Mouse (Mus musculus) urinary bladder, adult 18-20 months (tissue): Measurements from ENCODE around the gene Igfbp2.

Source experiments
- DNase-seq, 2 experiments: peaks; one replicate each; pipeline ENCODE4 v3.0.0; 2022; ENCODE audit warnings: low spot score in 2 of 2, mixed read lengths in 2 of 2

Igfbp2 gene

DNA sequence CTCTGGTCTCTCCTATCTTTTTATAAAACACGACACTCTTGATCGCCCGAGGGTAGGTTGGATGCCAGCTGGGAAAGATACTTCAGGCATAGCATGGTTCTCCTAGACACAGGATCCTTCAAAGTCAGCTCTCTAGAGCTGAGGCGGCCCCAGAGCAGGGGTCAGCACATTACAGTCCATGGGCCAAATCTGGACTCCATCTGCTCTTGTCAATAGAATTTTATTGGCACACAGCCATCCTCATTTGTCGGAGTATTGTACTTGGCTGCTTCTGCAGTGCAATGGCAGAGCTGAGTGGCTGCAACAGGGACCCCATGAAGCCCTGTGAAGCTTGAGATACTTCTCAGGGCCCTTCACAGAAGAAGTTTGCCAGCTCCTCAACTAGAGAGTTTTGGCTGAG is 9.1 kb upstream of the Igfbp2 start:
- DNase-seq = no peak

DNA sequence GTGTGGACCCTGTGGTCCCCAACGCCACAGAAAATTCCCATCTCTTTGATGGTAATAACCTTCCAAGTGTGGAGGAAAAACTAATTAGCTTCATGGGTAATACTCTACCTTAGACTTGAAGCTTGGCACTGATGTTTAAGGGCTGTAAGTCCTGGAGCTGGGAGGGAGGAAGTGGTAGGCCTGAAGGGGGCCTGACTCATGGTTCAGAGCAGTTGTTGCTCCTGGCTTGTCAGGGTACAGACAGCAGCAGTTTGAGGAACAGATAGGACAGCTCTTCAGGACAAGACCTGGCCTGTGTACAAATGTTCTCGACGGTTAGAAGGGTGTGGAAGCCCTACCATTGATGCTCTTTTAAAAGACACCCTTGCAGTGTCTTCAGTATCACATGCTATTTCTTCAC is 8.7 kb upstream of the Igfbp2 start:
- DNase-seq = no peak

DNA sequence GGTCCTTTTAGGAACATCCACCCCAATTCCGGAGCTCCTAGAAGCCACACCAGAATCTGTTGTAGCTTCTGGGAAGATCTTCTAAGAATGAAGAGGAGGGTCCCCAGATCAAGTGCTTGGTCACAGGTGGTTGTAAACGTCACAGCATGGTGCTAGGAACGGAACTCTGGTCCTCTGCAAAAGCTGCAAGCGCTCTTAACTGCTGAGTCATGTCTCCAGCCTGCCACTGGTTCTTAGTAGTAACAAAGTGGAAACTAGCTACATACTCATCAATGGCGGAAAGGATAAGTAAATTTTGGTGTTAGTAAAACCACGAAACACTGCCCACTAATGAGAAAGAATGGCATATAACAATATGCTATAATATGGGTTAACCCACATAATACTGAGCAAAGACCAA is 4.3 kb upstream of the Igfbp2 start:
- no peak for DNase-seq

DNA sequence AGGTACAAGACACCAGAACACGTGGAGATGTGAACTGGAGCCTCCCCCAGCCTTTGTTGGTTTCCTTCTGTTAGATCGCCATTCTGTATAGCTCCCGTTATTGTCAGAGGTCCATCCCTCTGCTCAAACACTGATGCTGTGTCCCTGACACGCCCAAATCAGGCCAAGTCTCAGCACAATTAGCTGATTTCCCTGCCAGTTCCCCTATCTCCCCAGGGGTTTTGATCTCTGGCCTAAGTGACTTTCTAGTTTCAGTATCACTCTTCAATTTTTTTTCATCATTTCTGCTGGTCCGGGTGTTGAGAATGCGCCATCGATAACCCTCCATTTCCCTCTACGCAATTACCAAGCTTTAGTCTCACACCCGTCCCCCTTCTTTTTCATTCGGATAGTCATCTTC is 1.4 kb upstream of the Igfbp2 start:
- no peak for DNase-seq

DNA sequence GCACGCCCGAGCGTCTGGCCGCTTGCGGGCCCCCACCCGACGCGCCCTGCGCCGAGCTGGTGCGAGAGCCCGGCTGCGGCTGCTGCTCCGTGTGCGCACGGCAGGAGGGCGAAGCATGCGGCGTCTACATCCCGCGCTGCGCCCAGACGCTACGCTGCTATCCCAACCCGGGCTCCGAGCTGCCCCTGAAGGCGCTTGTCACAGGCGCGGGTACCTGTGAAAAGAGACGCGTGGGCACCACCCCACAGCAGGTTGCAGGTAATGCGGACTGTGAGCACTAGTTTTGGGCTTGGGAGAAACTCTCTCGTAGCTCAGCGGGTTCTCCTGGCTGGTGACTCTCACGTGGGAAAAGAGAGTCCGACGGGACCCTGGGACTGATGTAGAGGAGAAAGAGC is 401 bp downstream of the Igfbp2 start:
- peak in 1 of 2 experiments; percentile 42 for DNase-seq

DNA sequence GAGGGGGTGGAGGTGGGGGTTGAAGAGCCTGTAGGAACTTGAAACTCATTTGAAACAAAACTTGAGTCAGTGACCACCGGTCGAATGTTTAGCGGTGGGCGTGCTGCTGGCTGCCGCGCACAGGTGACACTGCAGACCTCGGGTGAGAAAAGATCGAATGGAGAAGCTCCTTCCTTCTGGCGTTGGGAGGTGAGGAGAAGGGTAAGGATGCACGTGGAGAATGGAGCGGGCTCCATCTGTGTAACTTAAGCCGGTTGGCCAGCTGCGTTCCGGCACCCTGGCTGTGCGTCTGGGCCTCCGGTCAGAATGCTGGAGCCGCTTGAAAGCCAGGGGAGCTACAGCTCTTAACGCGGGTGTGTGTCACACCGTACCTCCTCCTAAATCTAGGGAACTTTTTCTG is 983 bp downstream of the Igfbp2 start:
- no peak for DNase-seq

DNA sequence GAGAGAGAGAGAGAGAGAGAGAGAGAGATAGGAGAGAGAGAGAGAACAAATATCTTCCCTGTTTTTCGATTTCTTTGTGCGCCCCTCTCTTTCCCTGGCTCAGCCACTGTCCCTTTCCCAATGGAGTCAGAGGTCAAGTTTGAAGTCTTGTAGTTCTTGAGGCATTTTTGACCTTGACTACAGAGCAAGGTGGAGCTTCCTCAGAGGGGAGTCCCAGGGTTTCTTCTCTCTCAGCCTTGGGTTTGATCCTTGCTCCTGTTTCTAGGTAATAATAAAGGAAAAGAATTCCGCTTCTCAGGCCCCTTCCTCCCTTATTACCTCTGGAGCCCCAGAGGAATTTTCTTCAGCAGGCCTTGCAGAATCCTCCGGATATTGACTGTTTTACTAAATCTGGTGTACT is 1.6 kb downstream of the Igfbp2 start:
- no peak for DNase-seq

DNA sequence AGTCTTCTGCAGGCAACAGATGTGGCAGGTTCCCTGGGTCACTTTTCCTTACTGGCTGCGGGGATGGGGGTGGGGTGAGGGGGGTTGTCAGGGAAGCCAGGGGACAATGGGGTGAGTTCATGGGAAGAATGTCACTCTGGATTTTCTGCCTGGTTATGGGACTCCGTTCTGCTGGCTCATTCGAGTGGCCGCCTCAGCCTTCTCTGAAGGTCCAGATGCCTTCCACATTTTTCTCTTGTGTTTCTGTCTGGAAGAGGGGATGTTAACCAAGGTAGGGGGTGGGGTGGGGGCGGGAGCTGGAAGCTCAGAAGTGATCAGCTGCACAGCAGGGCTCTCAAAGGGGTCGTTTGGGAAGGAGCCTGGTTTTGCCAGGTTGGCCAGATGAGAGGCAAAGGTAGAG is 2.1 kb downstream of the Igfbp2 start:
- no peak for DNase-seq

DNA sequence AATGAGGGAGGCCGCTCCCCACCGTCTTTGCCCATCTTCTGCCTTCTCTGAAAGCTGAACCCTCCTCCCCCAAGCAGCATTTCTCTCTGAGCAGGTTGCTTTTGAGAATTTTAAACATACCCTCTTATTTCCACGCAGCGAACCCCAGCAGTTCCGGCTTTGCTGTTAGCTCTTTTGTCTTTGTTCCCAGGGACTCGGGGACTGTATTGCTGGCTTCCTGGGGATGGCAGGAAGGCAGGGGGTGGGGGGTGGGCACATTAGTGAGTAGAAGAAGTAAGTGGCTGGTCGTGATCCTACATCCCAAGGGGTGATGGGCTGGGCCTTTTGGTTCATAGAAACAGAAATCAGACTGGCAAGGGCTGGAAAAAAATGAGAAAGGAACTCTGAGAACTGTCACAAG is 2.6 kb downstream of the Igfbp2 start:
- DNase-seq = no peak

DNA sequence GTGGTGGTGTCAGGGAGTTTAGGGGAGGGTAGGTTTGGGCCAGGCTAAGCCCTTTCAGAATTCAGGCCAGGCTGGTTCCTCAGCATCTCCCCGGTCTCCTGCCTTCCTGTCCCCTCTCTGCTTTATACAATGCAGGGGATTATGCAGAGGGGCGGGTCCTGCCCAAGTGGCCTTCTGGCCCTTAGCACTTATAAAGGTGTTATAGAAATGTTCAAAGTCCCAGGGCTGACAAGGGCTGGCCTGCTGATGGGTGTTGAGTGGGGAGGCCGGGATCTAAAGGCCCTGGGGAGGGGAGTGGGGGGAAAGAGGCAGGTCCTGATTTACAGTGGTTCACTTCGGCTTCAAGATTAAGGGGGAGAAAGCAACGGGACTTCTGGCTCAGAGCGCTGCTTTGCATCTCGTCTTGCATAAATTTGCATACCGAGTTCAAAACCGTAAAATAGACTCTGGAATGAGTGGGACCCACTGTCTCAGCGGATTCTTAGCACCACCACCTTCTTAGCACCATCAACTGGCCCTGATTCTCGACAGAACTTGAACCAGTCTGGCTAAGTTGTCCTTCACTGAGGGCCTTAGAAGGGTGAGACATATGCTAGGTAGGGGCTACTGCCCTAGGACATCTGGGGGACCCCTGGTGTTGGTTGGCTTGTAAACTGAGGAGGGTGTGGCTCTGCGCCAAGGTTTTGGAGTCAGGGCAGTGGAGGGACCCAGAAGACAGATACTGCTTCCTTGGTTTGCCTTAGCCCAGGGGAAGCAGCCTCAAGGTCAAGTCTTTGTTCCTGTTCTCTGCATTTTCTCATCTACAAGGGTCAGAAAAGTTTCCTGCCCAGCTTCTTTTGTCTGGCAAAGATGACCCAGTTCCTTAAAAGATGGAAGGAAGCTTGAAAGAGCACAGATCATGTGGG is 3.4 kb downstream of the Igfbp2 start:
- DNase-seq = no peak

DNA sequence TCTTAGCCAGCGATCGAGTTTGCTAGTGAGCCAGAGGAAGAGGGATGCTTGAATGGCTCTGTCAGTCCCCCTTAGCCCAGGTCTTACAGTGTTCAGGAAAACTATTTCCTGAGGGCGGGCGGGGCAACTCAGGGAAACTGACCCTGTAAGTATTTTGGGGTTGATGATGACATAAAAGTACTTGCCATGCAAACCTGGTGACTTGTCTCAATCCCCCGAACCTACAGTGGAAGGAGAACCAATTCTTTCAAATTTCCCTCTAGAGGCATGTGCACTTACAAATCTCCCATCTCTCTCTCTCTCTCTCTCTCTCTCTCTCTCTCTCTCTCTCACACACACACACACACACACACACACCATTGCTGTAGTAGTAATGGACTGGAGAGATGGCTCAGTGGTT is 4.5 kb downstream of the Igfbp2 start:
- no peak for DNase-seq

DNA sequence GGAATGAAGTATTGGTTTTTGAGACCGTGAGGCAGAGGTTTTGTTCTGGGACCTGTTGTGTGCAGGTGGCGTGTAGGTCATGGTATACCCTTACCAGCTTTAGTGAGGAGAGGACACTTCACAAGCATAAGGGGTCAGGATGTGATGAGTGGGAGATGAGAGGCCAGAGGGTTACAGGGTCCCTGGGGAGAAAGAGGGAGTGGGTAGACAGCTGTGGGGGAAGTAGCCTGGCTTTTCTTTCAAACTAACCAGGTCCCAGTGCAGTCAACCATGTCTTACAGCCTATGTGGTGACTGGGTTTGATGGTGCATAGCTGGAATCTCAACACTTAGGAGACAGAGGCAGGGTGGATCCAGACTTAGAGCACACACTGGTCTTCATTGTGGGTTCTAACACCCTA is 6.2 kb downstream of the Igfbp2 start:
- DNase-seq = no peak

DNA sequence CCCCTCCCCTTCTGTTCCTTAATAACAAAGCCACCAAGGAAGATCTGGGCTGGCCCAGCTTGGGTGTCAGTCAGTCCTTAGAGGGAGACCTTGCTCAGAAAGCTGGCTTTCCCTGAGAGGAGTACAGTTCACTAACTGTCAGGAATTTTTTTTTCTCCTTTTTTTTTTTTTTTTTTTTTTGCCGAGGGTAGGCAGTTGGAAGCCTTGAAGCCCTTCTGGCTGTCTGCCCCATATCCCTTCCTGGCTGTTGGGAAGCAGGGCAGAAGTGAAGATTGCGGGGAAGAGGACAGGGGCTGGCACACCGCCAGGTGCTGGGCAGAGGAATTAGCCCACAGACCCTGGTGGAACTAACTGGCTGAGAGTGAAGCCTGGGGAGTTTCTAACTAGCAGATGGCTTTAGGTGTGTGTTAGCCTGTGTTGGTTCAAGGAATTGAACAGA is 8.4 kb downstream of the Igfbp2 start:
- DNase-seq = no peak

DNA sequence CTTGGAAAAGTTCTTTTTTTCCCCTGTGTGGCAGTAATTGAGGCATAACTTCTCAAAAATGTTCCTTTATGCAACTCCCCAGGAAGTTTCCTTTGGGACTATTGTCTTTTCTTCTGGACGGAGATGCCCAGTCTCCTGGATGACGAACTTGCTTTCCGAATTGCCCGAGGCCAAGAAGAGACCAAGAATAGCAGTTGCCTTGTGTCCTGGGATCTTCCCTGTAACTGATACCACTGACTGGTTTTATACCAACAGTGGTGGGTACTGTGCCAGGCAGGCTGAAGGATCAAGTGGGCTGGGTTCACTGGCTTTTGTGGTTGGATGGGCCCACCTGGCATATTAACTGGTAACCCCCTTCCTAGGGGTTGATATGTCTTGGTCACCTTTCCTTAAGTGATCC is 9.3 kb downstream of the Igfbp2 start:
- DNase-seq = no peak

DNA sequence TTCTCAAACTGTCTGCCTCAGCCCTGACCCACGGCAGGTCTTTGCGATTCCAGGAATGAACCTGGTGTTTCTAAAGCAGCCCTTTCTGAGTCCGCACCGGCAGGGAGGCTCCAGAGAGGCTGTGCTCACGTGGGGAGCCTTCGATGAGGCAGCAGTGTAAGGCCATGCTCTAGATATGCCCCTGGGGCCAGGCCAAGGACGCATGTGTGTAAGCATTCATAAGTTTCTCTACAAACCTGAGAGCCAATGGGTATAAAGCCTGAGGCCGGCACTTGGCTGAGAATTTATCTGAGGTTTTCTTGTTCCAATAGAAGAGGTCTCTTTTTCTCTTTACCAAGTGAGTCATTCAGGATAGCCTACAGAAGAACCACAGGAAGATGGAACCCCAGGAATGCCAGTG is 15.1 kb downstream of the Igfbp2 start:
- no peak for DNase-seq

DNA sequence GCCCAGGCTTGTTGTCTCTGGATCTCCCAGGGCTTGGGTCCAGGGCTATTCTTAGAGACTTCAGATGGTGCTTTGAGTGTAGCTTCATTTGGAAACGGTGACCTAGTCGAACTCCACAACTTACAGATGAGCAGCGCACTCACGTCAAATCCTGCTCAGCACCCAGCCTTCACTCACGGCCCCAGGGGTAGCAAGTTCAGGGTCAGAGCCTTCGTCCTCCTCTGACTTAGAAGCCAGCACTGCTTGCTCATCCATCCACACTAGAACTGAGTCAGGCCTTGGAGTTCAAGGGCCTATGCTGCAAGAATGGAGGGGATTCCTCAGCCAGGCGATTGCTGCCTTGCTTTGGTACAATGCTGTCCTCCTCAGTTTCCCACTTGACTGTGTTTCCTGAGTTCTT is 15.5 kb downstream of the Igfbp2 start:
- DNase-seq = no peak

DNA sequence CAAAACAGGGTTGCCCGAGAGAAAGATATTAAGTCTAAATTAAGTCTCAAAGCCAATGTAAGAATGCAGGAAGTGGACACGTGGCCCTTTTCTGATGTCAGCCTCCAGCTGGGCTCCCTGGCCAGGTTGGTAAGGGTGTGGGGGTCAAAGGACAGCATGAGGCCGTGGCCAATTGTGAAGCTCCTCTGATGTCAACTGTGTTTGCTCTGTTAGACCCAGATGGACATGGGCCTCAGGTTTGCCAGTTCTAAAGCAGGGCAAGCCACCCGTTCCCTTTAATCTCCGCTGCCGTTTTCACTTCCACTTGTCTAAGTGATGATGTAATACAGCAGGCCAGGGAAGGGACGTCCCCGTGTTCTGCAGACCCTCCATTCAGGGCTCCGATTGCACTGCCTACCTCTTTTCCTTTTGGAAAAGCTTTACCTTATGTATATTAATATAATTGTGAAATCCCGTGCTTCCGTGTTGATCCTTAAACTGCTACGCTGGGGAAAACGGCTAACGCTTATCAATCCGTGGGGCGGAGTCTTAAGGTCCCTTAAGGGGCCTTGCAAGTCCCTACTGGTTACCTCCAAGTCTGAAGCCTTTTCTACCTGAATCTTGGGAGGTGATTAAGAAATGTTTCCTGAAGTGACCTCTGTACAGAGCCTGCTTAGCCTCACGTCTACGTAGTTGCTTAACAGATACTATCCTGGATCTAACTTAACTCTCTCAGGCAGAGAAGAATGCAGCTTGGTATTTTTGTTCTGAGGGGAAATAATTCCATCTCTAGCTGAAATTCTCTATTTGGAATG is 18.6 kb downstream of the Igfbp2 start:
- DNase-seq = no peak

DNA sequence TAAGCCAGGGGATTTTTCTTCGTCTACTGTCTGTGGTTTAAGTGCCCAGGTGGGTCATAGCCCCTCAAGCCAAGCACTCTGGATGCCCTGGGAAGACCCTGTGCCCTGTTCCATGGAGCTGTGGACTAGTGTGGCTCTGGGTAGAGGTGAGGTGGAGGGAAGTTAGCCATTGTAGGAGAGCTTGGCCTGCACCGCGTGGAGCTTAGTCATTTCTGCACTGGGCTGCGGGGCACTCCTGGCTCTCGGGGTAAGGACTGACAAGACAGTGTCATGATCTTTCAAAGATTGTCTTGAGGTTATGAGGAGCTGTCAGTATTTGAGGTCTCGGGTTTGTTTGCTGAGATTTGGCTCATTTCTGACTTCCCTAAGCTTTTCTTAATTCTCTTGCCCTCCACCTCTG is 20.4 kb downstream of the Igfbp2 start:
- DNase-seq = no peak

DNA sequence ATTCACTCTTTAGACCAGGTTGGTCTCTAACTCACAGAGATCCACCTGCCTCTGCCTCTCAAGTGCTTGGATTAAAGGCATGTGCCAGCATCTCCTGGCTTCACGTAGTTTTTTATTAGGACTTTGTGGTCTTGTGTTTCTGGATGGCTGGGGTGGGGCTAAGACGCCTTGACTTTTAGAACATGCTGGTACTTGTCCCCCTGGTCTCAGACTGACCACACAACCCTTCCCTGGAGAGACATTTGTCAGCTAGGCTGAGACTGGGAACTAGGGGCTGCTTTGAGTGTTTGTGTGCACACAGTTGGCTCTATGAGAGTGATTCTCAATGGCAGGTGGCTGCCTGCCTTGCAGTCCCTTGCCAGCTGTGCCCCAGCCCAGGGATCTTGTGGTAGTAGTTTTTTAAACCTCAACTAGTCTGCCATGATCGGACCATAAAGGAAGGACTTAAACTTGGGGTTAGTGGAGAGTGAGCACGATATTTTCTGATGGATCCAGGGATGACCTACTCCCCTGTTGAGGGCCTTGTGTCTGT is 23.6 kb downstream of the Igfbp2 start:
- no peak for DNase-seq

DNA sequence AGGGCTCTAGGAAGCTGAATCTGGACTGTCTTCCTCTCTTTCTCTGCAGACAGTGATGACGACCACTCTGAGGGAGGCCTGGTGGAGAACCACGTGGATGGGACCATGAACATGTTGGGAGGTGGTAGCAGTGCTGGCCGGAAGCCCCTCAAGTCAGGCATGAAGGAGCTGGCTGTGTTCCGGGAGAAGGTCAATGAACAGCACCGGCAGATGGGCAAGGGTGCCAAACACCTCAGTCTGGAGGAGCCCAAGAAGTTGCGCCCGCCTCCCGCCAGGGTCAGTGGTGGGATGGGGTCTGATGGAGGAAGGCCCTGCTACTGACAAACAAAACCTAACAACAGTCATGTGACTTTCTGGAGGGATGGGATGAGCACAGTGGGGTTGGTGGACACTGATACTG is 24.7 kb downstream of the Igfbp2 start:
- DNase-seq = no peak

DNA sequence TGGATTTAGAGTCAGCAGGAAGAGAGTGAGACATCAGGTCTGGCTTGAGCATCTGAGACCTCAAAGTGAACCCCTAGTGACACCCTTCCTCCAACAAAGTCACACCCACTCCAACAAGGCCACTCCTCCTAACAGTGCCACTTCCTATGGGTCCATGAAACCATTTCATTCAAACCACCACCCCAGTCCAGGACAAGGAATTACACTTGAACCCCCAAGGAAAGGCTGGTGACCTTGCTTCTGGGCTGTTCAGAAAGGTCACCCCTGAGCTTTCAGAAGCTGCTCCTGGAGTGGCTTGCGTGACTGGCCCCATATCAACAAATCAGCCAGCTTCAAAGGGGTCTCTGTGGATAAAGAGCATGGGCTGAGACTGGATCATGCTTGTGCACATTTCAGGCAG is 29.5 kb downstream of the Igfbp2 start:
- DNase-seq = no peak

DNA sequence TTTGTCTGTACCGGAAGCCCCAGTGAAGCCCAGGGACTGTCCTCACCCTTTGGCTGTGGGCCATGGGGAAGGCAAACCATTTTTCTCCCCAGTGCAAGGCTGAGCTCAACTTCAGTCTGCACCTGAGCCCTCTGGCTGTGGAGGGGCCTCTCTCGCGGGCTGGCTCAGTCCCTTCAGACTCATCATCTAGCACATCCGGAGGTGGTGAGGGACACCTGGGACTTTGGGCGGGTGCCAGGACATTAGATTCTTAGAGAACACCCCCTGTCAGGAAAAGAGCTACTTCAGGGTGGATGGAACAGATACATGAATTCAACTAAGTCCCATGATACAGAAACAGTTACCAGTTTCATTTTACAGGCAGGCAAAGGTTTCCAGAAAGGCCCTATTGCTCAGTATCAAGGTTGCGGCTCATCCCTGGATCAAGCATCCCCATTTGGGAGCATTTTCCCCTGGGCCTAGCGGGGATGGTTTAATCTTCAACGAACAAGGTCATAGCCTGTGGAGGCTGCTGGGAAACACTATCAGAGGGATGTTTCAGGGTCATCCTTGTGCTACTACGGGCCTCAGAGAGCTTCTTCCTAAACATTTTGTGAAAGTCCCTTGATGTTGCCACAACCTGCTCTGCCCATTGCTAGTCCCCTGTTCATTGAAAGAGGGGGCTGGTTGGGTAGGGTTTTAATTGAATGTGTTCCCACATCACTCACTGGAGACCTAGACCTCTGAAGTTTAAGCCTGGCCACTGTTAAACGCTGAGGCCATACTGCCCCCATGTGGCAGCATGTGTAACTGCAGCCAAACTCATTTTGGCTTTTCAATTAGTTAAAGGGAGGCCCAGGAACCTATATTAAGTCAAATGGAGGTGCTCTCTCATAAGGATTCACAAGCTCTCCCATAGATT is 30.3 kb downstream of the Igfbp2 start:
- DNase-seq = peak in 1 of 2 experiments; percentile 40
